Mouse (Mus musculus) lung, postnatal 0 days (tissue): ENCODE measurements at regions not wholly inside any gene's neighbourhood (a gene's known extent, or its start where the extent isn't known, plus 50 kb on each side); places are given as distances from the start of the nearest gene placed in this dataset.

Experiments used
- ATAC-seq: fragments of 200-750 bp; cut with Nextera tagmentation; 2 replicates; pipeline ENCODE4 v1.8.0; 2017; ENCODE audit warnings: moderate library complexity
- DNase-seq: peaks from one replicate; pipeline ENCODE4 v3.0.0-alpha.2; 2016; ENCODE audit warnings: low spot score
- H3K27ac ChIP-seq: fragments of 300-500 bp; sonication (generic); 2 replicates; pipeline ENCODE4 v1.5.1; 2014; ENCODE audit warnings: antibody characterized with exemption, mild to moderate bottlenecking, low read length, mixed read lengths
- H3K27me3 ChIP-seq: fragments of 300-500 bp; sonication (generic); replicated peaks from 2 replicates; pipeline ENCODE4 v1.6.1; 2014; ENCODE audit warnings: low read length, mixed read lengths; ENCODE audit not compliant: insufficient read depth
- H3K36me3 ChIP-seq: fragments of 300-500 bp; sonication (generic); 2 replicates; pipeline ENCODE4 v1.6.1; 2014; ENCODE audit warnings: low read length, mixed read lengths; ENCODE audit not compliant: insufficient read depth
- H3K4me1 ChIP-seq: fragments of 300-500 bp; sonication (generic); 2 replicates; pipeline ENCODE4 v1.6.1; 2014; ENCODE audit warnings: antibody characterized with exemption, low read depth, low read length, mixed read lengths; ENCODE audit not compliant: insufficient read depth
- H3K4me2 ChIP-seq: fragments of 300-500 bp; sonication (generic); replicated peaks from 2 replicates; pipeline ENCODE4 v1.6.1; 2014; ENCODE audit warnings: low read depth, mild to moderate bottlenecking, low read length, moderate library complexity, mixed read lengths
- H3K4me3 ChIP-seq: fragments of 300-500 bp; sonication (generic); 2 replicates; pipeline ENCODE4 v1.5.1; 2014; ENCODE audit warnings: low read depth, low read length
- H3K9ac ChIP-seq: fragments of 300-500 bp; sonication (generic); replicated peaks from 2 replicates; pipeline ENCODE4 v1.6.1; 2014; ENCODE audit warnings: low read depth, mild to moderate bottlenecking
- H3K9me3 ChIP-seq: fragments of 300-500 bp; sonication (generic); 2 replicates; pipeline ENCODE4 v1.6.1; 2016; ENCODE audit warnings: low read length, mixed read lengths
- CTCF ChIP-seq: IDR thresholded peaks from 2 replicates; pipeline ENCODE4 v1.5.1; 2016; ENCODE audit warnings: antibody characterized with exemption, mild to moderate bottlenecking
- EP300 ChIP-seq: IDR thresholded peaks from 2 replicates; pipeline ENCODE4 v1.6.1; 2016; ENCODE audit warnings: antibody characterized with exemption, mild to moderate bottlenecking, control low read depth
- WGBS: fragments of 180-500 bp; shearing (Covaris S2); extraction: QIAGEN DNeasy Blood & Tissue Kit; methylation state at CpG from one replicate; pipeline ENCODE4 v1.1.7; 2014; 5-methylcytosine and 5-hydroxymethylcytosine counted together

DNA sequence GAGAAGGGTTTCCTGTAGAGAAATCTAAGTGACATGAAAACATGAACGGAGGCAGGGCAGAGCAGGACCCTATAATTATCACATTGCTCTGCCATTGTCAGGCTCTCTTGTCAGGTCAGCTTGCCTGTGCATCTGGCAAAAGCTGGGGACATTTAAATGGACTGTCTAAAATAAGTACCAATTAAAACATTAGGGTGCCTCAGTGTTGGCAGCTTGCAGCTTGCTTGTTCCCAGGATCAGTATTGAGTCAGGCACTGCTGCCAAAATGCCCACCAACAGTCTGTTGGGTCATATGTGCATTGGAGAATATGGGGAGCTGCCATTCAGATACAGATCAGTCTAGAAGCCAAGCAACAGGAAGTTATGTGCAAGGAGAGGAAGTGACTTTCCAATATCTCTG, 349.5 kb upstream of the B3gat1 start:
- no peak for TF ChIP-seq EP300
- Histone ChIP-seq H3K9me3 (no peaks in the 10 kb centered on the region), H3K9ac (no peak overlapping the region), H3K4me1 (no peaks in the 10 kb centered on the region), H3K4me3 (no peak overlapping the region), H3K4me2 (no peak overlapping the region), H3K27me3 (no peaks in the 10 kb centered on the region), H3K27ac (no peak overlapping the region), H3K36me3 (no peaks in the 10 kb centered on the region)
- no peak for ATAC-seq
- DNase-seq, result no peak
- WGBS, result 73% methylated on average over 1 of the region's 1 CpGs

DNA sequence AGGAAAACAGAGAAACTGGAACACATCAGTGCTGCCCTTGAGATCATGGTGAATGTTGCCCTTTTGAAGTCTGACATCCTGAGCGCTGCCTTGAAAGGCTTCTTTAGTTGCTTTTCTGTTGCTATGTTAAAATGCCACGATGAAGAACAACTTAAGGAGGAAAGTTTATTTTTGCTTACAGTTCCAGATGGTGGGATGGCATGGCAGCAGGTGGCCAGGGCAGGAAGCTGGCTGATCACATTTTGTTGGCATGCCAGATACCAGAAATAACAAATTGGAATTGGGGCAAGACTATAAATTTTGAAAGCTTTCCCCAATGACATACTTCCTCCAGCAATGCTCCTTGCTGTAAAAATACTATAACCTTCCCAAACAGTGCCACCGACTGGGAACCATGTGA, 334.9 kb upstream of the B3gat1 start:
- no peak overlapping the region for H3K9ac ChIP-seq
- H3K27me3 ChIP-seq, result no peaks in the 10 kb centered on the region
- H3K27ac ChIP-seq, result no peak overlapping the region
- H3K9me3 ChIP-seq, result no peaks in the 10 kb centered on the region
- 59% methylated on average over 3 of the region's 3 CpGs for WGBS
- TF ChIP-seq EP300 (no peak), CTCF (no peak)
- no peaks in the 10 kb centered on the region for H3K4me1 ChIP-seq
- no peak overlapping the region for H3K4me2 ChIP-seq
- DNase-seq (no peak), ATAC-seq (no peak)
- no peaks in the 10 kb centered on the region for H3K36me3 ChIP-seq
- no peak overlapping the region for H3K4me3 ChIP-seq

GRCm38 (mm10) chr9:26422897-26423823, 310.4 kb upstream of the B3gat1 start:
- Histone ChIP-seq H3K27ac (no peak overlapping the region), H3K9me3 (no peaks in the 10 kb centered on the region), H3K4me1 (no peaks in the 10 kb centered on the region), H3K36me3 (no peaks in the 10 kb centered on the region), H3K9ac (no peak overlapping the region), H3K4me2 (no peak overlapping the region), H3K27me3 (no peaks in the 10 kb centered on the region), H3K4me3 (no peak overlapping the region)
- no peak for DNase-seq
- ATAC-seq, result no peak
- 43% methylated on average over 11 of the region's 11 CpGs for WGBS
- no peak for TF ChIP-seq EP300
- TF ChIP-seq CTCF, result no peak

- no peak for TF ChIP-seq EP300
- no peak for TF ChIP-seq CTCF
- no peaks in the 10 kb centered on the region for H3K27me3 ChIP-seq
- no peak overlapping the region for H3K9ac ChIP-seq
- ATAC-seq (no peak), DNase-seq (no peak)
- no peak overlapping the region for H3K27ac ChIP-seq
- no peaks in the 10 kb centered on the region for H3K36me3 ChIP-seq
- no peak overlapping the region for H3K4me3 ChIP-seq
- no peaks in the 10 kb centered on the region for H3K9me3 ChIP-seq
- 66% methylated on average over 2 of the region's 2 CpGs for WGBS
- no peaks in the 10 kb centered on the region for H3K4me1 ChIP-seq
- H3K4me2 ChIP-seq, result no peak overlapping the region
Observed at GRCm38 (mm10) chr9:26435507-26435906, 298.0 kb upstream of the B3gat1 start.

DNA sequence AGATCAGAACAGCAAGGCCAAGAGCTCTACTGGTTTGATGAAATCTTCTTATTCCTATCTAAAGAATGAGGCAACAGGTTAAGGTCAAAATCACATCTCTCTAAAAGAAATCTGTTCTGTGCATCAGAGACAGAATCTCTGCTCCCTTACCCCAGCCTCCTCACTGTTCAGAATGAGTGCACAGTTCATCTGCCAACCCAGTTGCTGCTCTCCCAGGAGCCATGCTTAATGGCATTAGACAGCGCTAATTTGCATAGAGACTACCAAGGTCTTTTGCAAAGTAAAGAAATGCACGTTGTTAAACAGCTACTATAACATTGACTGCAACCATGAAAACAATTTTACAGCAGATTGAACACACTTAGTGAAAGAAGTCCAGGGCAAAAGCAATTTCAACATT, 296.3 kb upstream of the B3gat1 start:
- no peak overlapping the region for H3K9ac ChIP-seq
- DNase-seq (no peak), ATAC-seq (no peak)
- no peak overlapping the region for H3K27ac ChIP-seq
- no peak overlapping the region for H3K4me2 ChIP-seq
- TF ChIP-seq CTCF (no peak), EP300 (no peak)
- H3K4me1 ChIP-seq, result no peaks in the 10 kb centered on the region
- H3K9me3 ChIP-seq, result no peaks in the 10 kb centered on the region
- H3K36me3 ChIP-seq, result no peaks in the 10 kb centered on the region
- no peaks in the 10 kb centered on the region for H3K27me3 ChIP-seq
- 71% methylated on average over 2 of the region's 2 CpGs for WGBS
- H3K4me3 ChIP-seq, result no peak overlapping the region

GRCm38 (mm10) chr9:26453924-26454323, 279.6 kb upstream of the B3gat1 start:
- no peak for DNase-seq
- H3K27me3 ChIP-seq, result no peaks in the 10 kb centered on the region

More at GRCm38 (mm10) chr9:26453924-26454323, 279.6 kb upstream of the B3gat1 start:
- no peaks in the 10 kb centered on the region for H3K36me3 ChIP-seq
- TF ChIP-seq EP300 (no peak), CTCF (no peak)
- H3K9ac ChIP-seq, result no peak overlapping the region
- no peak overlapping the region for H3K4me2 ChIP-seq
- no peaks in the 10 kb centered on the region for H3K9me3 ChIP-seq
- H3K4me1 ChIP-seq, result no peaks in the 10 kb centered on the region
- ATAC-seq, result no peak
- H3K4me3 ChIP-seq, result no peak overlapping the region
- 76% methylated on average over 7 of the region's 7 CpGs for WGBS
- no peak overlapping the region for H3K27ac ChIP-seq
